Mouse (Mus musculus): ENCODE results near the gene Sdccag8. TPM values are rescaled to one million over a fixed set of nuclear protein-coding genes. Genes with fewer than 3 reads are reported as not detected.

The Sdccag8 gene
- polyA plus RNA-seq, 1 experiment = 3.9 TPM

DNA sequence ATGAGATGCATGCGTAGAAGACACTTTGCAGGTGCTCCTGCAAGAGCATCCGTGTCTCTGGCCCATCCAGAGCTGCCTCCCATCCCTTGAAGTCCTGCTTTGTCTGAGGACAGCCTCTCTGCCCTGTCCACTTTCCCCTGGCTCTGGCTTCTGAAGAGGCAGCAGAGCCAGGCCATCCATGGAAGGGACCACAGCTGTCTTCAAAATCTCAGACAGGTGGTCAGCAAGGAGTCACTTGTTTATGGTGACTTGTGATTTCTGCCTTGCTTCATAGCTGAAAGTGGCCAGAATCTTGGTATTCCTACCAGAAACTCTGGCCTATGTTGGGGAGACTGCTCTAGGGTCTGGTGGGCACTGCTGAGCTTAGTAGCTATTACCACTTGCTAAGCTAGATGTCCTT, 202.3 kb downstream of the Sdccag8 start:
- no peak overlapping the region for H3K4me3 ChIP-seq (replicated peaks; ENCODE audit: extremely low read depth, low read depth, low read length)
- TF ChIP-seq CTCF (IDR thresholded peaks at IDR 0.05; ENCODE audit: insufficient read depth, low read length) (no peak), POLR2A (IDR thresholded peaks at IDR 0.05; ENCODE audit: borderline replicate concordance, extremely low read depth, low read depth, low read length) (no peak)
- H3K4me1 ChIP-seq (ENCODE audit: control insufficient read depth, insufficient read depth, low read length) = peaks cover 14% of the 10 kb centered on the region
- no peak for DNase-seq
- WGBS = 76% methylated on average over 2 of the region's 2 CpGs

- DNase-seq = no peak
- Histone ChIP-seq H3K4me3 (replicated peaks; ENCODE audit: extremely low read depth, low read depth, low read length) (no peak overlapping the region), H3K4me1 (ENCODE audit: control insufficient read depth, insufficient read depth, low read length) (peaks cover 14% of the 10 kb centered on the region)
- TF ChIP-seq POLR2A (IDR thresholded peaks at IDR 0.05; ENCODE audit: borderline replicate concordance, extremely low read depth, low read depth, low read length) = no peak
- no peak for TF ChIP-seq CTCF (IDR thresholded peaks at IDR 0.05; ENCODE audit: insufficient read depth, low read length)
- 89% methylated on average over 1 of the region's 1 CpGs for WGBS
Measured at GRCm38 (mm10) chr1:177018750-177019149, 204.3 kb downstream of the Sdccag8 start.

DNA sequence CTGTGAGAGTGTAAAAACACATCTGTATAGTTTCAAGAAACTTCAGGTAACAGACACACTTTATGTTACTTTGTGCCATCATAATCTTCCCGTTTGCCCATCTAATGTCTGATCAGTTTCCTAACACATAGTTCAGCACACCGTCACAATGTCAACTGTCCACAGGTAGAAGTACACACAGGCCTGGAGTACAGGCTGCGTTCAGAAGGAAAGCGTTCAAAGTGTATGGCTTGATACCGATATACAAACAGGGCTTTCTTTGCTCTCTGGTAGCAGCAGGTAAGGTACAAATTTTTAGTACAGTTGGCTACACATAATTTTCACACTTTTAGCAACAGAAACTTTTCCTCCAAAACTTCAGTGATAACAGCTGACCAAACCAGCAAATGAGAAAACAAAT, 205.2 kb downstream of the Sdccag8 start:
- WGBS = 92% methylated on average over 5 of the region's 5 CpGs
- TF ChIP-seq CTCF (IDR thresholded peaks at IDR 0.05; ENCODE audit: insufficient read depth, low read length) = no peak
- H3K4me1 ChIP-seq (ENCODE audit: control insufficient read depth, insufficient read depth, low read length) = peaks cover 7% of the 10 kb centered on the region; the same call in 1 of the 2 replicates
- no peak for DNase-seq
- H3K4me3 ChIP-seq (replicated peaks; ENCODE audit: extremely low read depth, low read depth, low read length) = no peak overlapping the region

GRCm38 (mm10) chr1:177022751-177023150, 208.3 kb downstream of the Sdccag8 start:
- DNase-seq = no peak
- Histone ChIP-seq H3K4me1 (ENCODE audit: control insufficient read depth, insufficient read depth, low read length) (no peaks in the 10 kb centered on the region), H3K4me3 (replicated peaks; ENCODE audit: extremely low read depth, low read depth, low read length) (no peak overlapping the region)
- 67% methylated on average over 3 of the region's 3 CpGs for WGBS
- TF ChIP-seq CTCF (IDR thresholded peaks at IDR 0.05; ENCODE audit: insufficient read depth, low read length) = no peak
- TF ChIP-seq POLR2A (IDR thresholded peaks at IDR 0.05; ENCODE audit: borderline replicate concordance, extremely low read depth, low read depth, low read length) = no peak

DNA sequence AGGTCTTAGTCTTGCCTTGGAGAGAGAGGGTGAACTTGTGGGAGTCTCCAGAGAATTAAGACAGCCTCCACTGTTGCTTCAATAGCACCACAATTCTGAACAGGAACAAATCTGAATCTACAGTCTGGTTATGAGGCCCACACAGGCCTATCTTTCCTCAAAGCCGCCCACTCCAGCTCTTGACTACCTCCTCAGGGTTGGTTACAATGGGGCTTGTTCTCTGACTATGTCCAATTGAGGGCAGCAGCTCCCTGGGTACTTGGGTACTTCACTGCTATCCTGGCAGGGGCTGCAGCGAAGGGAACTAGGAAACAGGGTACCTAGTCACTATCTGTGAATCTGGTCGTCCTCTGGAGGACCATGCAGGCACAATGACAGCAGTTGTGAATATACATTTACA, 213.2 kb downstream of the Sdccag8 start:
- WGBS = 85% methylated on average over 3 of the region's 3 CpGs
- no peaks in the 10 kb centered on the region for H3K4me1 ChIP-seq (ENCODE audit: control insufficient read depth, insufficient read depth, low read length)
- no peak for DNase-seq
- TF ChIP-seq POLR2A (IDR thresholded peaks at IDR 0.05; ENCODE audit: borderline replicate concordance, extremely low read depth, low read depth, low read length) = no peak
- TF ChIP-seq CTCF (IDR thresholded peaks at IDR 0.05; ENCODE audit: insufficient read depth, low read length) = no peak
- H3K4me3 ChIP-seq (replicated peaks; ENCODE audit: extremely low read depth, low read depth, low read length) = no peak overlapping the region

GRCm38 (mm10) chr1:177029032-177029431, 214.6 kb downstream of the Sdccag8 start:
- no peak for TF ChIP-seq CTCF (IDR thresholded peaks at IDR 0.05; ENCODE audit: insufficient read depth, low read length)
- no peak for TF ChIP-seq POLR2A (IDR thresholded peaks at IDR 0.05; ENCODE audit: borderline replicate concordance, extremely low read depth, low read depth, low read length)
- 61% methylated on average over 2 of the region's 2 CpGs for WGBS
- DNase-seq = no peak
- Histone ChIP-seq H3K4me1 (ENCODE audit: control insufficient read depth, insufficient read depth, low read length) (no peaks in the 10 kb centered on the region), H3K4me3 (replicated peaks; ENCODE audit: extremely low read depth, low read depth, low read length) (no peak overlapping the region)

- DNase-seq = no peak
- 86% methylated on average over 3 of the region's 3 CpGs for WGBS
- Histone ChIP-seq H3K4me1 (ENCODE audit: control insufficient read depth, insufficient read depth, low read length) (no peaks in the 10 kb centered on the region), H3K4me3 (replicated peaks; ENCODE audit: extremely low read depth, low read depth, low read length) (no peak overlapping the region)
- no peak for TF ChIP-seq POLR2A (IDR thresholded peaks at IDR 0.05; ENCODE audit: borderline replicate concordance, extremely low read depth, low read depth, low read length)
- TF ChIP-seq CTCF (IDR thresholded peaks at IDR 0.05; ENCODE audit: insufficient read depth, low read length) = no peak
Measured at GRCm38 (mm10) chr1:177030669-177031068, 216.2 kb downstream of the Sdccag8 start.

GRCm38 (mm10) chr1:177031196-177031595, 216.7 kb downstream of the Sdccag8 start:
- Histone ChIP-seq H3K4me1 (ENCODE audit: control insufficient read depth, insufficient read depth, low read length) (no peaks in the 10 kb centered on the region), H3K4me3 (replicated peaks; ENCODE audit: extremely low read depth, low read depth, low read length) (no peak overlapping the region)
- WGBS = 96% methylated on average over 1 of the region's 1 CpGs
- TF ChIP-seq CTCF (IDR thresholded peaks at IDR 0.05; ENCODE audit: insufficient read depth, low read length) = no peak
- no peak for TF ChIP-seq POLR2A (IDR thresholded peaks at IDR 0.05; ENCODE audit: borderline replicate concordance, extremely low read depth, low read depth, low read length)
- no peak for DNase-seq

- no peak for DNase-seq
- Histone ChIP-seq H3K4me3 (replicated peaks; ENCODE audit: extremely low read depth, low read depth, low read length) (no peak overlapping the region), H3K4me1 (ENCODE audit: control insufficient read depth, insufficient read depth, low read length) (no peaks in the 10 kb centered on the region)
- no peak for TF ChIP-seq CTCF (IDR thresholded peaks at IDR 0.05; ENCODE audit: insufficient read depth, low read length)
- TF ChIP-seq POLR2A (IDR thresholded peaks at IDR 0.05; ENCODE audit: borderline replicate concordance, extremely low read depth, low read depth, low read length) = no peak
- 70% methylated on average over 1 of the region's 1 CpGs for WGBS
Measured at GRCm38 (mm10) chr1:177032233-177032632, 217.8 kb downstream of the Sdccag8 start.

DNA sequence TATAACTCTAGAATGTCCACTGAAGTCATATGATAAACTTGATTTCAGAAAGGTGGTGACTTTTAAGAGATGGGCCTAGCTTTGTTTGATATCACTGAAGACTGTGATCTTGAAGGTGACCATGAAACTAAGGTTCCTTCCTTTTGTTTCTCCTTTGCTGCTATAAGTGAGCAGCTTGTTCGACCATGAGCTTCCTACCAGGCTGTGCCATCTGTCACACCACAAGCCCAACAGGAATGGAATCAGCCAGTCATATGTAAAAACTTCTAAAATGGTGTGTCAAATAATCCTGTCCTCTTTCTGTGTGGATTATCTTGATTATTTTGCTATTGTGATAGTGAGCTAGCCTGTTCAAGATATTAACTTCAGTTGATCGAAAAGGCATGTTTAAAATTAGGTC, 221.0 kb downstream of the Sdccag8 start:
- DNase-seq = no peak
- WGBS = 96% methylated on average over 2 of the region's 2 CpGs
- H3K4me3 ChIP-seq (replicated peaks; ENCODE audit: extremely low read depth, low read depth, low read length) = no peak overlapping the region
- H3K4me1 ChIP-seq (ENCODE audit: control insufficient read depth, insufficient read depth, low read length) = no peaks in the 10 kb centered on the region
- no peak for TF ChIP-seq CTCF (IDR thresholded peaks at IDR 0.05; ENCODE audit: insufficient read depth, low read length)
- no peak for TF ChIP-seq POLR2A (IDR thresholded peaks at IDR 0.05; ENCODE audit: borderline replicate concordance, extremely low read depth, low read depth, low read length)
